Mouse (Mus musculus): ENCODE measurements around the gene Myl9.
"Not testable (repeated sequence)": the region's sequence is repeated elsewhere in the genome, so short reads cannot be mapped to it uniquely, and the experiment has no call there.

Gene Myl9

DNA sequence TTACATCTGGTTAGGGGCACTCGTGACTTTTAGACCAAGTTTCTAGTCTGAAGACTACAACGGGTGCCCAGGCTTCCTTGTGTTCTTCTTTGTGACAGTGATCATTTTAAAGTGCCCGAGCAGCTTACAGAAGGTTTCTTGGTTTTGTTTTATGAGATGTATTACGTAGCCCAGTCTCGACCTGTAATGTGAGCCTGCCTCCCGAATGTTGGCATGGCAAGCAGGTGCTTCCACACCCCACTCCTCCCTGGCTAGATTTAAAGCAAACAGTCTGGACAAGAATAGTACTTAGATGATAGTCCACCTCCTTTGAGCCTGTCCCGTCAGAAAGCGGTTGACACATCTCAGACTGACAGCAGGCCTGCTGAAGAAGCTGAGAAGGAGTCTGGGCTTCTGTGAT is 9.6 kb upstream of the Myl9 start:
- DNase-seq, result no peak

DNA sequence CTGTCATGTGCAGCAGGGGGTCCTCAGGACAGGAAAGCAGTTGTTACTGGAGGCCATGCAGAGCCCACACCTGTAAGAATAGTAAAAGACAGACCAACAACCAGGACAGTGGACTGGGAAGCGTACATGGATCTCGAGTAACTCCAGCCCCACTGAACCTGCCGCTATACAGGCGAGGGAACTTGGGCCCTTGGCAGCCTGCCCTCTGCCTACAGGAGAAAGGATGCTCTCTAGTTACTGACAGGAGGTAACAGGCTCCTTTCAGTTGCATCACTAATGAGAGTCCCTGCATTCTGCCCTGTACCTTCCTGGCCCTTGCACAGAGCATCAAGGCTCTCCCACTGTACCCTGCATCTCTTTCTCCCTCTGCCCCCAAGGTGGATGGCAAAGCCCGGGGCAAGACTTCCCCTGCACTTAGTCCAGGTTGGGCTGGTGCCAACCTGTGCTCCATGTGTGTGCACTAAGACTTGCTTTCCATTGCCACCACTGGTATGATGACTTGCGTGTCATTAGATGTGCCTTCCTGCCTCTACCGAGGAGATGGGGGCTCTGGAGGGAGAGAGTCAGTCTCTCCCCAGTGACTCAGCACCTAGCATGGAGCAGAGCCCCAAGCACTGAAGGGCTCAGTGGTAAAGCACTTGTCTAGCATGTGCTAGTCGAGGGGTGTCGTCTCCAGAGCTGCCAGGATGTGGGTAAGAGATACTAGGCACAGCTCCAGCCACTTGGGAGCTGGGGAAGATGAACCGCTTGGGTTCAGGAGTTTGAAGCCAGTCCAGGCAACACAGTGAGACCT is 8.8 kb upstream of the Myl9 start:
- no peak for DNase-seq

- DNase-seq, result no peak
These were observed 8.1 kb upstream of the Myl9 start for GRCm38 (mm10) chr2:156767108-156767507.

DNA sequence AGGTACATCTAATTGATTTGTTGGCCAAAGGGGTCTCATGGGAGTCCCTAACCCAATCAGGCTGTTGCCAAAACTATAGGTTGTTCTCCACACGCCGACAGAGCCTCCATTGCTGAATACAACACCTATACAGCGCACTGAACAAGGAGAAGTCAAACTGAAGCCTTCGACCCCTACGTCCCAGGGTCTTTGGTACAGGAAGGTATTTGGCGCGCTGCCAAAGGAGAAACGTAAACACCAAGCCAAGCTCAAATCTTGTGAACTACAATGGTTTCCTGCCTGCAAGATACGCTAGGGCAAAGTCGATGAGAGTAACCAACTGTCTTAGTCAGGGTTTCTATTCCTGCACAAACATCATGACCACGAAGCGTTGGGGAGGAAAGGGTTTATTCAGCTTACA is 5.9 kb upstream of the Myl9 start:
- DNase-seq, result no peak

GRCm38 (mm10) chr2:156773470-156773869 is 1.8 kb upstream of the Myl9 start:
- no peak for DNase-seq

GRCm38 (mm10) chr2:156774035-156774737 is 1.0 kb upstream of the Myl9 start:
- no peak for DNase-seq

- no peak for DNase-seq
These were observed 525 bp downstream of the Myl9 start for GRCm38 (mm10) chr2:156775455-156776435.

GRCm38 (mm10) chr2:156776907-156777306 is 1.7 kb downstream of the Myl9 start:
- no peak for DNase-seq

GRCm38 (mm10) chr2:156777326-156778004 is 2.2 kb downstream of the Myl9 start:
- peak in 1 of 2 experiments; percentile 6 for DNase-seq

DNA sequence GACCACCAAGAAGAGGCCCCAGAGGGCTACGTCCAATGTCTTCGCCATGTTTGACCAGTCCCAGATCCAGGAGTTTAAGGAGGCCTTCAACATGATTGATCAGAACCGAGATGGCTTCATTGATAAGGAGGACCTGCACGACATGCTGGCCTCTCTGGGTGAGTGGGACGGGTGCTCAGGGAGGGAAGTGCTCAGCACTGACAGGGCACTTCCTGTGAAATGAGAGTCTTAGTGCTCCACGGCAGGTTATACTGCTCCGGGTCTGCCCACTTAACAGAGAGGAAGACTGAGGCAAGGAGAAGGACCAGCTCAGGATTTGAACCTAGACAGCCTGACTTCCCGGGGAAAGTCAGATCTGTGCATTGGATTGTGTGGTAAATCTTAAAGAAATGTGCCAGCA is 3.4 kb downstream of the Myl9 start:
- no peak for DNase-seq

DNA sequence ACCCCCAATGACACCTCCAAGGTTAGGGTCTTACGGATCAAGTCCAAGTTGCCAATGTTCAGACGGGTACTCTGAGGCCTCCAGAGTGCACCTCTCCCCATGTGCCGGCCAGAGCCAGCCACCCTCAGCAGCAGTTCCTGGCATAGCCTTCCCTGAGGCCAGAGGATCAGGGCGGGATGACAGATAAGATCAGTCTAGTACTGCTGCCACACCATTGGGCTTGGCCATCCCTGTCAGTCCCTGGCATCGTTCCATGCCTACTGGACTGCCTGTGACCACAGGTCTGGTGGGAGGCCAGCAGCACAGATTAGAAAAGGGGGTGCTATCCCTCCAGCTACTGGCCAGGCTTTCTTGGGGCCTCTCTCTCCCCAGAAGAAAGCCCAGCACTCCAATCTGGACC is 3.8 kb downstream of the Myl9 start:
- DNase-seq, result peak in 1 of 2 experiments; percentile 15

DNA sequence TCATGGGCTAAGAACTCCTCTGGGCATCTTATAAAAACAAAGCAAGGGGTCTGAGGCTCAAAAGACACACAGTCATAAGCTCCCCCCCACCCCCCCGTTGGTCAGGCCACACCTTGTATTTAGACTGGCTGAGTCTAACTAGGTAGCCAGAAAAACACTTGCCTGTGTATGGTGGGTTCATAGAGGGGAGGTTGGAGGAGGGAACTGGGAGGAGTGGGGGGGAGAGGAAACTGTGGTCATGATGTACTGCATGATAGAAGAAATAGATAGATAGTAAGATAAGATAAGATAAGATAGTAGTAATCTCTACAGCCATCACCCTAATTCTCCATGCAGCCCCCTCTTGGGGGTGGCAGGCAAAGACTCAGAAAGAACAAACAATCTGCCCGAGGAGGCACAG is 4.3 kb downstream of the Myl9 start:
- no peak for DNase-seq

DNA sequence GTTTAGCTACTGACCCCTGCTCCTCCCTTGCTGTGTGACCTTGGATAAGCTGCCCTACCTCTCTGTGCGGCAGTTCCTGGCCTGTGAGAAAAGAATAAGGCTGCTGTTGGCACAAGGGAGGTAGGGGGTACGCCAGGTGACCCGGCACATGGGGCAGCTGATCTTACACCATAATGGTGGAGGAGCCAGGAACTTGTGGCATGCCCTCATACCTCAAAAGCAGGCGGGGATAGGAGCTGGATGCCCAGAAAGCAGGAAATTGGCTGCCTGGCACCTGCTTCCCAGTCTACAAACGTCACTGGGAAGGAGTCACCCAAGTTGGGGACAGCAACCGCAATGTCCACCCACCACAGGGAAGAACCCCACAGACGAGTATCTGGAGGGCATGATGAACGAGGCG is 4.9 kb downstream of the Myl9 start:
- DNase-seq, result no peak

- DNase-seq, result peak in 1 of 2 experiments; percentile 18
These were observed 5.5 kb downstream of the Myl9 start for GRCm38 (mm10) chr2:156780752-156781151.

GRCm38 (mm10) chr2:156781281-156781680 is 6.1 kb downstream of the Myl9 start:
- no peak for DNase-seq

DNA sequence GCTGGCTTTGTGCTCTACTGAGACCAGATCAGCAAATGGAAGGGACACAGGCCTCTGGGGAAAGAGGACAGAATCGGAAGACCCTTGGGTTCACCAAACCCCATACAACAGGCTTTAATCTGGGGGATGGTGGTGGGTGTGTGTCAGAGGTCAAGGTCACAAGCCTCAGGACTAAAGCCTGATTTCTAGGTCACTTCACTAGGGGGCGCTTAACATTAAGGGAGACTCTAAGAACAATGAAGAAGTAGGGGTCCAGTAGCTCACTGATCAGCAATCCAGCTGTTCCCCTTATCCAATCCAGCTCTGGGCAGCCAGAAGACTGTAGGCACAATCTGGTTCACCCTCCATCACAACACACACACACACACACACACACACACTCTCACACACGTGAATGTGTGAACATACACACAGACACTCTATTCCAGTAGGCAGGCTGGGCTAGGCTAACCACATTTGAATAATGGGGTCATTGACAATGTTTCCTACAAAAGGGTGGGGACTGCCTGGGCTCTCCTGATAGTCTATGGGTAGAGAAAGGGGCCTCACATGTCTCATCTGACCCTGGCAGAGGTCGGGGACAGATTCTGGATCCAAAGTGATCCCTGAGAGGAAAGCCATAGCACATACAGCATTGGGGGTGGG is 6.7 kb downstream of the Myl9 start:
- DNase-seq, result no peak

DNA sequence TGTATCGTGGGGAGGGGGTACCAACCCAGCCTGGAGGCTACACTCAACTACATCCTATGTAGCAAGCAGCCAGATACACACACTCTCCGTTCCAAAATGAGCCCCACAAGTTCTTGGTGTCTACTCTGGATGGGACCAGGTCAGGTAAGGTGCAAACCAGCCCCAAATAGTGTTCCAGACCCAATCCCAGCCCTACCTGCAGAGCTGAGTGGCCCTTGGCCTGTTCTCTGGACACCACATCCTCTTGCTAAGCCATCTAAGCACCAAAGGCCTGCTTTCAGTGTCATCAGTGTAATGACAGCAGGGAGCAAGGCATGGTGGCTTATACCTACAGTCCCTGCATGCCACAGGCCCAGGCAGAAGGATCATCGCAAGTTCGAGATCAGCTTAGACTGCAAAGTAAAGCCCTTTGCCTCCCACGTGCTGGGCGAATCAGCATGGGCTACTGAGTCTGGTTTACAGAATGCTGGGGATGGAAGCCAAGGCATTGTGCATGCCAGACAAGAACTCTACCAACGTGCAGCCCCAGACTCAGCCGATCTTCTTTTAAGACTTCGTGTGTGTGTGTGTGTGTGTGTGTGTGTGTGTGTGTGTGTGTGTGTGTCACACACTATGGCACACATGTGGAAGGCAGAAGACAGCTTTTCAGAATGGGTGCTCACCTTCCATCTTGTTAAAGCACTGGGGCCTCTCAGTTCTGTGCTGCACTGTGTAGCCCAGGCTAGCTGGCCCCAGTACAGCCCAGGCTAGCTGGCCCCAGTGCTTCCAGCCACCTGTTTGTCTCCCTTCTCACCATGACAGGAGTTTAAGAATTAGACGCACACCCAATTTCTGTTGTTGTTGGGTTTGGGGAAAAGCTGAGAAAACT is 7.5 kb downstream of the Myl9 start:
- no peak for DNase-seq

- no peak for DNase-seq
These were observed 8.1 kb downstream of the Myl9 start for GRCm38 (mm10) chr2:156783349-156783728.

GRCm38 (mm10) chr2:156784016-156784585 is 8.9 kb downstream of the Myl9 start:
- no peak for DNase-seq

GRCm38 (mm10) chr2:156784891-156785290 is 9.7 kb downstream of the Myl9 start:
- no peak for DNase-seq

GRCm38 (mm10) chr2:156786369-156786768 is 11.1 kb downstream of the Myl9 start:
- DNase-seq, result not testable (repeated sequence)
